Comparison of ENCODE assay signal across 18 mouse cellular contexts in the genomic region with DNA sequence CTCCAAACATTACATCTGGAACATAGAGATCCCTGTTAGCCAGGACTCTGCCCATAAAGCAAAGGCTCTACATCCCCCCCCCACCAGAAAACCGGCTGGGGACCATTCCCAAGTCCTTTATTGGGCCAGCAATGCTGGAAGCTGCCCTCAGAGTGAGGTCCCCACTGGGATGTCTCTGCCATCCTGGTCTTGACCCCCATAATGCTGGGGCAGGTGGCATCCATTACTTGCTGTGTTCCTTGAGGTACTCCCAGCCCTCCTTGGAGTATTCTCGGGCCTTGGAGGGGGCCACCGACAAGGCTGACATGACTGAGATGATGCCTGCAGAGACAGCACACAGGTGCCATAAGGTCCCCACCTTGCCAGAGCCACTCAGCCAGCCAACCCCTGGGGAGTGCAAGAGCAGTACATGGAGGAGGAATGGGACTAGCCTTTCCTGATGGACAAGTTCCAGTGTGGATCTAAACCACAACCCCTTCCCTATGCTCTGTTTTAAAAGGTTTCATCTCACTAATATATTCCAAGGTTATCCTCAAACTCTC. TPM values are rescaled to one million over a fixed set of nuclear protein-coding genes. Genes with fewer than 3 reads are reported as not detected.
DNase-seq lines count a peak whose midpoint lies in the region; ATAC-seq and TF ChIP-seq lines count a peak whose summit lies in the region.
"Had no signal": no experiment of that assay in that cellular context is flagged by ENCODE, and none has a peak within 500 bp of the region (broad histone marks: within the 10 kb centered on the region; RNA-seq: fewer than 3 reads in every experiment).

No protein-coding gene starts in this region.

- H3K9me3 ChIP-seq in heart, embryonic 11.5 days (replicated peaks; ENCODE audit: control insufficient read depth, low read length), result no peaks in the 10 kb centered on the region
- H3K9me3 ChIP-seq in heart, embryonic 10.5 days, result no peaks in the 10 kb centered on the region
- H3K9me3 ChIP-seq in lung, embryonic 14.5 days (ENCODE audit: low read depth, low read length), result no peaks in the 10 kb centered on the region
- no peaks in the 10 kb centered on the region for H3K9me3 ChIP-seq in forebrain, embryonic 15.5 days
- H3K9me3 ChIP-seq: intestine, embryonic 15.5 days had no signal

- no peaks in the 10 kb centered on the region for H3K27me3 ChIP-seq in heart, embryonic 11.5 days (ENCODE audit: control insufficient read depth, insufficient read depth, low read length)
- no peaks in the 10 kb centered on the region for H3K27me3 ChIP-seq in heart, embryonic 10.5 days (ENCODE audit: insufficient read depth, poor library complexity, severe bottlenecking)
- no peaks in the 10 kb centered on the region for H3K27me3 ChIP-seq in lung, embryonic 14.5 days (ENCODE audit: insufficient read depth, low read length)
- H3K27me3 ChIP-seq in testis, adult 2 months (ENCODE audit: control insufficient read depth, insufficient read depth, low read length), result no peaks in the 10 kb centered on the region
- no peaks in the 10 kb centered on the region for H3K27me3 ChIP-seq in forebrain, embryonic 15.5 days
- H3K27me3 ChIP-seq: intestine, embryonic 15.5 days had no signal

- no peak overlapping the region for H3K9ac ChIP-seq in heart, embryonic 11.5 days (ENCODE audit: low read depth, low read length)
- peak overlapping the region; percentile 73; the same call in 1 of the 2 replicates for H3K9ac ChIP-seq in lung, embryonic 14.5 days
- no peak overlapping the region for H3K9ac ChIP-seq in forebrain, embryonic 15.5 days (replicated peaks)

- DNase-seq in heart, embryonic 10.5 days (ENCODE audit: low spot score), result no peak
- DNase-seq in lung, embryonic 14.5 days, result no peak
- no peak for DNase-seq in lung, postnatal 25 days (ENCODE audit: low spot score)
- DNase-seq in testis, postnatal 10 days (ENCODE audit: low spot score), result no peak
- DNase-seq in left cerebral cortex, postnatal 14 days (ENCODE audit: low spot score in 2 of 2), result no peak
- DNase-seq: B cell, adult 2 months; kidney, postnatal 36 days; lung, adult 18-20 months; midbrain, embryonic 14.5 days; thymus, postnatal 25 days had no signal

- peak overlapping the region; percentile 75; the same call in 1 of the 2 replicates for H3K4me3 ChIP-seq in heart, embryonic 11.5 days (ENCODE audit: low read depth, low read length)
- H3K4me3 ChIP-seq in heart, embryonic 10.5 days, result no peak overlapping the region
- no peak overlapping the region for H3K4me3 ChIP-seq in lung, embryonic 14.5 days (ENCODE audit: low read depth, low read length)
- peak overlapping the region; percentile 70 for H3K4me3 ChIP-seq in testis, adult 2 months (ENCODE audit: control insufficient read depth, low read depth, low read length)
- no peak overlapping the region for H3K4me3 ChIP-seq in forebrain, embryonic 15.5 days

- H3K4me2 ChIP-seq in heart, embryonic 11.5 days, result no peak overlapping the region; the same call in 1 of the 2 replicates
- H3K4me2 ChIP-seq in lung, embryonic 14.5 days, result no peak overlapping the region
- no peak overlapping the region for H3K4me2 ChIP-seq in forebrain, embryonic 15.5 days (replicated peaks)

- WGBS in heart, embryonic 11.5 days (ENCODE audit: insufficient replicate concordance), result 76% methylated on average over 3 of the region's 3 CpGs
- 74% methylated on average over 3 of the region's 3 CpGs for WGBS in heart, embryonic 10.5 days
- WGBS in lung, embryonic 14.5 days, result 62% methylated on average over 3 of the region's 3 CpGs
- 88% methylated on average over 3 of the region's 3 CpGs for WGBS in forebrain, embryonic 15.5 days

- TF ChIP-seq POLR2A in testis, adult 2 months (IDR thresholded peaks at IDR 0.05; ENCODE audit: control insufficient read depth, low read depth, low read length), result no peak

- H3K36me3 ChIP-seq in heart, embryonic 11.5 days (ENCODE audit: control insufficient read depth, insufficient read depth, low read length), result peaks cover 42% of the 10 kb centered on the region
- peaks cover 53% of the 10 kb centered on the region for H3K36me3 ChIP-seq in heart, embryonic 10.5 days
- peaks cover 55% of the 10 kb centered on the region for H3K36me3 ChIP-seq in lung, embryonic 14.5 days (ENCODE audit: insufficient read depth)
- H3K36me3 ChIP-seq in testis, adult 2 months (ENCODE audit: control insufficient read depth, insufficient read depth, low read length), result no peaks in the 10 kb centered on the region; the same call in 1 of the 2 replicates
- H3K36me3 ChIP-seq in forebrain, embryonic 15.5 days, result peaks cover 54% of the 10 kb centered on the region

- no peak for TF ChIP-seq CTCF in lung, embryonic 14.5 days (IDR thresholded peaks at IDR 0.05; ENCODE audit: low read depth)
- no peak for TF ChIP-seq CTCF in testis, adult 2 months (IDR thresholded peaks at IDR 0.05; ENCODE audit: control insufficient read depth, insufficient read depth, insufficient replicate concordance, low read depth, low read length)

- peaks cover 19% of the 10 kb centered on the region for H3K4me1 ChIP-seq in heart, embryonic 11.5 days (ENCODE audit: control insufficient read depth, insufficient read depth, low read length)
- peaks cover 29% of the 10 kb centered on the region for H3K4me1 ChIP-seq in heart, embryonic 10.5 days
- H3K4me1 ChIP-seq in lung, embryonic 14.5 days (ENCODE audit: insufficient read depth), result peaks cover 10% of the 10 kb centered on the region
- H3K4me1 ChIP-seq in testis, adult 2 months (ENCODE audit: control insufficient read depth, insufficient read depth, low read length), result peaks cover 11% of the 10 kb centered on the region
- H3K4me1 ChIP-seq in forebrain, embryonic 15.5 days, result peaks cover 22% of the 10 kb centered on the region

- ATAC-seq in heart, embryonic 11.5 days (replicated peaks; ENCODE audit: insufficient number of reproducible peaks, low FRiP score, low TSS enrichment), result no peak
- no peak for ATAC-seq in lung, embryonic 14.5 days (ENCODE audit: insufficient read depth)
- ATAC-seq in forebrain, embryonic 15.5 days (replicated peaks), result no peak
- ATAC-seq: forebrain, embryonic 16.5 days; intestine, embryonic 15.5 days had no signal

- intact Hi-C loops in left cerebral cortex, postnatal 14 days (cut with DNase I), result no loop called here

- no peak overlapping the region for H3K27ac ChIP-seq in heart, embryonic 11.5 days (ENCODE audit: low read depth, low read length)
- H3K27ac ChIP-seq in heart, embryonic 10.5 days, result no peak overlapping the region
- H3K27ac ChIP-seq in lung, embryonic 14.5 days (ENCODE audit: low read depth), result no peak overlapping the region
- no peak overlapping the region for H3K27ac ChIP-seq in testis, adult 2 months (ENCODE audit: control insufficient read depth, insufficient read depth, low read depth, low read length)
- H3K27ac ChIP-seq in forebrain, embryonic 15.5 days (replicated peaks), result no peak overlapping the region
- H3K27ac ChIP-seq: hindbrain, embryonic 14.5 days; intestine, embryonic 15.5 days; macrophage had no signal

RNA-seq across cellular contexts. Expression of a gene that starts 2.0 kb away (rescaled TPM):
- 284 and 290 TPM in 2 replicates for polyA plus RNA-seq in heart, embryonic 11.5 days (2014; fragmentation: Nextera tagmentation; extraction: Ambion mirVana)
- 261 and 317 TPM in 2 replicates for polyA plus RNA-seq in heart, embryonic 10.5 days (2016; fragmentation: Nextera tagmentation; extraction: Ambion mirVana)
- polyA plus RNA-seq in lung, embryonic 14.5 days (2014; fragmentation: Nextera tagmentation; extraction: Ambion mirVana), result 198 and 201 TPM in 2 replicates
- polyA plus RNA-seq in testis, adult 2 months (2012; rRNA removed), result 253 and 274 TPM in 2 replicates
- 194 and 210 TPM in 2 replicates for polyA plus RNA-seq in forebrain, embryonic 15.5 days (2015; fragmentation: Nextera tagmentation; extraction: Ambion mirVana)
- total RNA-seq in left cerebral cortex, postnatal 14 days (2021), result 100 to 1,000 TPM; 168 to 176 TPM

RNA-seq across cellular contexts. Expression of a gene that starts 5.6 kb away (rescaled TPM):
- 1,303 and 1,414 TPM in 2 replicates for polyA plus RNA-seq in heart, embryonic 11.5 days (2014; fragmentation: Nextera tagmentation; extraction: Ambion mirVana)
- 1,286 and 1,339 TPM in 2 replicates for polyA plus RNA-seq in heart, embryonic 10.5 days (2016; fragmentation: Nextera tagmentation; extraction: Ambion mirVana)
- 2,014 and 2,172 TPM in 2 replicates for polyA plus RNA-seq in lung, embryonic 14.5 days (2014; fragmentation: Nextera tagmentation; extraction: Ambion mirVana)
- polyA plus RNA-seq in testis, adult 2 months (2012; rRNA removed), result 1,820 and 2,071 TPM in 2 replicates
- polyA plus RNA-seq in forebrain, embryonic 15.5 days (2015; fragmentation: Nextera tagmentation; extraction: Ambion mirVana), result 1,126 and 1,235 TPM in 2 replicates
- 100 to 1,000 TPM; 342 to 390 TPM for total RNA-seq in left cerebral cortex, postnatal 14 days (2021)

RNA-seq across cellular contexts. Expression of a gene that starts 19.1 kb away (rescaled TPM):
- 54.1 and 62.2 TPM in 2 replicates for polyA plus RNA-seq in heart, embryonic 11.5 days (2014; fragmentation: Nextera tagmentation; extraction: Ambion mirVana)
- polyA plus RNA-seq in heart, embryonic 10.5 days (2016; fragmentation: Nextera tagmentation; extraction: Ambion mirVana), result 58.9 and 65.1 TPM in 2 replicates
- polyA plus RNA-seq in lung, embryonic 14.5 days (2014; fragmentation: Nextera tagmentation; extraction: Ambion mirVana), result 55.1 and 63.1 TPM in 2 replicates
- 22.8 and 23.5 TPM in 2 replicates for polyA plus RNA-seq in testis, adult 2 months (2012; rRNA removed)
- polyA plus RNA-seq in forebrain, embryonic 15.5 days (2015; fragmentation: Nextera tagmentation; extraction: Ambion mirVana), result 47.7 and 49.9 TPM in 2 replicates
- 10 to 100 TPM; 65.6 to 66.7 TPM for total RNA-seq in left cerebral cortex, postnatal 14 days (2021)

RNA-seq across cellular contexts. Expression of a gene that starts 20.4 kb away (rescaled TPM):
- polyA plus RNA-seq in heart, embryonic 11.5 days (2014; fragmentation: Nextera tagmentation; extraction: Ambion mirVana), result 0.20 and 0.42 TPM in 2 replicates
- 0.30 and 0.38 TPM in 2 replicates for polyA plus RNA-seq in heart, embryonic 10.5 days (2016; fragmentation: Nextera tagmentation; extraction: Ambion mirVana)
- polyA plus RNA-seq in lung, embryonic 14.5 days (2014; fragmentation: Nextera tagmentation; extraction: Ambion mirVana), result 0.57 and 0.76 TPM in 2 replicates
- 182 and 184 TPM in 2 replicates for polyA plus RNA-seq in testis, adult 2 months (2012; rRNA removed)
- 0.98 and 1.1 TPM in 2 replicates for polyA plus RNA-seq in forebrain, embryonic 15.5 days (2015; fragmentation: Nextera tagmentation; extraction: Ambion mirVana)
- total RNA-seq in left cerebral cortex, postnatal 14 days (2021), result under 1 TPM; 0.49 to 0.62 TPM
- total RNA-seq: gastrocnemius, postnatal 4 days had no signal
- polyA plus RNA-seq: macrophage had no signal

RNA-seq across cellular contexts. Expression of a gene that starts 23.0 kb away (rescaled TPM):
- polyA plus RNA-seq in heart, embryonic 11.5 days (2014; fragmentation: Nextera tagmentation; extraction: Ambion mirVana), result 65.9 and 77.3 TPM in 2 replicates
- polyA plus RNA-seq in heart, embryonic 10.5 days (2016; fragmentation: Nextera tagmentation; extraction: Ambion mirVana), result 106 and 128 TPM in 2 replicates
- polyA plus RNA-seq in lung, embryonic 14.5 days (2014; fragmentation: Nextera tagmentation; extraction: Ambion mirVana), result 83.1 and 87.9 TPM in 2 replicates
- polyA plus RNA-seq in testis, adult 2 months (2012; rRNA removed), result 104 and 116 TPM in 2 replicates
- polyA plus RNA-seq in forebrain, embryonic 15.5 days (2015; fragmentation: Nextera tagmentation; extraction: Ambion mirVana), result 125 and 132 TPM in 2 replicates
- 100 to 1,000 TPM; 136 to 137 TPM for total RNA-seq in left cerebral cortex, postnatal 14 days (2021)

Comparison
In these comparisons a context has a peak if more than half of its experiments do, and no peak if none do; other contexts are left out.
1. H3K4me3 ChIP-seq: peak in heart, embryonic 11.5 days (single experiment) and testis, adult 2 months (single experiment); none in heart, embryonic 10.5 days (single experiment), lung, embryonic 14.5 days (single experiment) and forebrain, embryonic 15.5 days (single experiment).